Comparison of ENCODE assay signal across 23 mouse cellular contexts in genomic region chr1:120600516-120601252, GRCm38 (mm10). TPM values are rescaled to one million over a fixed set of nuclear protein-coding genes. Genes with fewer than 3 reads are reported as not detected.
DNase-seq lines count a peak whose midpoint lies in the region; ATAC-seq and TF ChIP-seq lines count a peak whose summit lies in the region.
"Had no signal": no experiment of that assay in that cellular context is flagged by ENCODE, and none has a peak within 500 bp of the region (broad histone marks: within the 10 kb centered on the region; RNA-seq: fewer than 3 reads in every experiment).

No protein-coding gene starts in this region.

- H3K4me2 ChIP-seq in limb, embryonic 14.5 days (replicated peaks; ENCODE audit: low read depth, low read length, severe bottlenecking): 0 out of 2 replicates have a peak overlapping the region, but pooled peaks have one; percentile 13
- H3K4me2 ChIP-seq in neural tube, embryonic 11.5 days (ENCODE audit: low read depth): peak overlapping the region; percentile 2; the same call in 1 of the 2 replicates
- H3K4me2 ChIP-seq: forebrain, embryonic 12.5 days; intestine, embryonic 15.5 days; liver, embryonic 12.5 days had no signal

- ATAC-seq in limb, embryonic 14.5 days (ENCODE audit: low FRiP score, low read depth): no peak
- no peak for ATAC-seq in neural tube, embryonic 11.5 days (ENCODE audit: insufficient read depth, low FRiP score, low TSS enrichment)
- ATAC-seq: intestine, embryonic 15.5 days; liver, embryonic 12.5 days; lung, postnatal 0 days had no signal

- WGBS in hindbrain, embryonic 10.5 days: 1% methylated on average over 19 of the region's 19 CpGs
- 8% methylated on average over 19 of the region's 19 CpGs for whole genome bisulfite sequencing in limb, embryonic 14.5 days
- whole genome bisulfite sequencing in neural tube, embryonic 11.5 days: under 1% methylated on average over 19 of the region's 19 CpGs

- H3K9me3 ChIP-seq in hindbrain, embryonic 10.5 days: no peaks in the 10 kb centered on the region
- no peaks in the 10 kb centered on the region for H3K9me3 ChIP-seq in limb, embryonic 14.5 days (ENCODE audit: control insufficient read depth, low read length)
- H3K9me3 ChIP-seq in neural tube, embryonic 11.5 days (ENCODE audit: control insufficient read depth, low read length): no peaks in the 10 kb centered on the region
- H3K9me3 ChIP-seq: forebrain, embryonic 12.5 days; intestine, embryonic 15.5 days; liver, embryonic 12.5 days had no signal

- no peak overlapping the region for H3K9ac ChIP-seq in limb, embryonic 14.5 days (ENCODE audit: low read depth, low read length, severe bottlenecking)
- no peak overlapping the region for H3K9ac ChIP-seq in neural tube, embryonic 11.5 days (ENCODE audit: low read length)
- H3K9ac ChIP-seq: forebrain, embryonic 12.5 days; intestine, embryonic 15.5 days; liver, embryonic 12.5 days had no signal

- no peak for TF ChIP-seq CTCF in gastrocnemius, adult 2 months (IDR thresholded peaks at IDR 0.05)

- no peaks in the 10 kb centered on the region for H3K36me3 ChIP-seq in hindbrain, embryonic 10.5 days
- no peaks in the 10 kb centered on the region for H3K36me3 ChIP-seq in limb, embryonic 14.5 days (ENCODE audit: control insufficient read depth, insufficient read depth, low read length)
- no peaks in the 10 kb centered on the region for H3K36me3 ChIP-seq in neural tube, embryonic 11.5 days (ENCODE audit: control insufficient read depth, insufficient read depth, low read length)
- H3K36me3 ChIP-seq: forebrain, embryonic 12.5 days; intestine, embryonic 15.5 days; liver, embryonic 12.5 days had no signal

- no peak for DNase-seq in gastrocnemius, adult 2 months
- DNase-seq in gastrocnemius, postnatal 36 days: no peak
- peak; percentile 37 for DNase-seq in hindbrain, embryonic 10.5 days (ENCODE audit: low spot score)
- no peak for DNase-seq in limb, embryonic 14.5 days (ENCODE audit: low spot score)
- DNase-seq in neural tube, embryonic 11.5 days (ENCODE audit: low spot score): peak; percentile 49
- DNase-seq in layer of hippocampus, adult 11-12 months (ENCODE audit: low spot score): no peak
- DNase-seq in frontal cortex, postnatal 14 days (ENCODE audit: low spot score in 2 of 2): no peak
- DNase-seq in adrenal gland, postnatal 36 days: no peak
- DNase-seq: B cell, adult 2 months; cerebellum, adult 8-10 months; kidney, postnatal 10 days; layer of hippocampus, adult 9-11 months; spleen, adult 18-20 months; thymus, postnatal 14 days had no signal

- intact Hi-C loops in gastrocnemius, adult 2 months (cut with DNase I): loop anchor here (5.0 kb wide), 1 partner anchor 157 kb away; no protein-coding TSS in a partner anchor
- intact Hi-C loops in gastrocnemius, postnatal 36 days (cut with DNase I): no loop called here

- H3K4me1 ChIP-seq in hindbrain, embryonic 10.5 days (replicated peaks): peaks cover 39% of the 10 kb centered on the region
- H3K4me1 ChIP-seq in limb, embryonic 14.5 days (ENCODE audit: control insufficient read depth, insufficient read depth, low read length): peaks cover 12% of the 10 kb centered on the region; the same call in 1 of the 2 replicates
- H3K4me1 ChIP-seq in neural tube, embryonic 11.5 days (ENCODE audit: control insufficient read depth, insufficient read depth, low read length): 0 out of 2 replicates have a peak, but pooled peaks cover 3% of the 10 kb centered on the region

- H3K27ac ChIP-seq in gastrocnemius, adult 2 months: peak overlapping the region; percentile 73; the same call in 1 of the 2 replicates
- H3K27ac ChIP-seq in hindbrain, embryonic 10.5 days: peak overlapping the region; percentile 83
- no peak overlapping the region for H3K27ac ChIP-seq in limb, embryonic 14.5 days (replicated peaks; ENCODE audit: low read depth, low read length)
- H3K27ac ChIP-seq in neural tube, embryonic 11.5 days (ENCODE audit: low read depth, low read length): no peak overlapping the region
- H3K27ac ChIP-seq: forebrain, embryonic 12.5 days; heart, adult 2 months; intestine, embryonic 15.5 days; liver, embryonic 12.5 days had no signal

- peaks cover 100% of the 10 kb centered on the region for H3K27me3 ChIP-seq in hindbrain, embryonic 10.5 days (ENCODE audit: insufficient read depth, poor library complexity, severe bottlenecking)
- H3K27me3 ChIP-seq in limb, embryonic 14.5 days (ENCODE audit: control insufficient read depth, insufficient read depth, low read length): peaks cover 92% of the 10 kb centered on the region
- H3K27me3 ChIP-seq in neural tube, embryonic 11.5 days (ENCODE audit: control insufficient read depth, insufficient read depth, low read length): peaks cover 93% of the 10 kb centered on the region

- peak overlapping the region; percentile 49 for H3K4me3 ChIP-seq in gastrocnemius, adult 2 months
- peak overlapping the region; percentile 66 for H3K4me3 ChIP-seq in hindbrain, embryonic 10.5 days
- H3K4me3 ChIP-seq in limb, embryonic 14.5 days (replicated peaks; ENCODE audit: low read length): no peak overlapping the region; the same call in 1 of the 2 replicates
- no peak overlapping the region for H3K4me3 ChIP-seq in neural tube, embryonic 11.5 days (ENCODE audit: low read depth, low read length)
- H3K4me3 ChIP-seq: forebrain, embryonic 12.5 days; heart, adult 2 months; intestine, embryonic 15.5 days; liver, embryonic 12.5 days; megakaryocyte, embryonic 14.5 days had no signal

- TF ChIP-seq POLR2A in limb, embryonic 14.5 days (IDR thresholded peaks at IDR 0.05; ENCODE audit: borderline replicate concordance, extremely low read depth, insufficient read depth, insufficient read length): no peak

RNA-seq across cellular contexts. Expression of gene En1, which starts 1.5 kb away (rescaled TPM):
- total RNA-seq in gastrocnemius, adult 2 months (2021): 10 to 100 TPM in 1 of 2 experiments, 1 to 10 TPM in 1; 7.0 to 10.2 TPM
- 1 to 10 TPM; 6.8 to 7.4 TPM for total RNA-seq in gastrocnemius, postnatal 36 days (2021)
- 3.5 and 3.8 TPM in 2 replicates for polyA plus RNA-seq in hindbrain, embryonic 10.5 days (2016; fragmentation: Nextera tagmentation; extraction: Ambion mirVana)
- 5.8 and 6.4 TPM in 2 replicates for polyA plus RNA-seq in limb, embryonic 14.5 days (2012; rRNA removed)
- 3.9 and 5.2 TPM in 2 replicates for polyA plus RNA-seq in limb, embryonic 14.5 days (2014; fragmentation: Nextera tagmentation; extraction: Ambion mirVana)
- 5.2 and 6.1 TPM in 2 replicates for polyA plus RNA-seq in neural tube, embryonic 11.5 days (2014; fragmentation: Nextera tagmentation; extraction: Ambion mirVana)
- total RNA-seq in adrenal gland, postnatal 36 days (2021): under 1 TPM in 1 of 2 experiments, not detected in 1; 0.10 TPM
- total RNA-seq: adrenal gland, adult 18-20 months; heart, adult 2 months; left cerebral cortex, postnatal 14 days had no signal
- polyA plus RNA-seq: heart, adult 2 months; heart, postnatal 0 days; intestine, embryonic 15.5 days; lung, postnatal 0 days had no signal

Comparison
In these comparisons a context has a peak if more than half of its experiments do, and no peak if none do; other contexts are left out.
1. DNase-seq: peak in hindbrain, embryonic 10.5 days (single experiment) and neural tube, embryonic 11.5 days (single experiment); none in gastrocnemius, adult 2 months (single experiment), gastrocnemius, postnatal 36 days (0 of 2), limb, embryonic 14.5 days (single experiment), layer of hippocampus, adult 11-12 months (single experiment), frontal cortex, postnatal 14 days (0 of 2) and adrenal gland, postnatal 36 days (0 of 2).
2. H3K27ac ChIP-seq: peak in gastrocnemius, adult 2 months (single experiment) and hindbrain, embryonic 10.5 days (single experiment); none in limb, embryonic 14.5 days (single experiment) and neural tube, embryonic 11.5 days (single experiment).
3. H3K4me3 ChIP-seq: peak in gastrocnemius, adult 2 months (single experiment) and hindbrain, embryonic 10.5 days (single experiment); none in limb, embryonic 14.5 days (single experiment) and neural tube, embryonic 11.5 days (single experiment).
4. RNA of gene En1, which starts 1.5 kb away (total RNA-seq): 7.0 to 10.2 TPM in gastrocnemius, adult 2 months and 6.8 to 7.4 TPM in gastrocnemius, postnatal 36 days; 0.10 TPM in adrenal gland, postnatal 36 days; every median in the first group is over 4 times any median in the second.